Mouse (Mus musculus): ENCODE data around the gene Catsper3. TPM values are rescaled to one million over a fixed set of nuclear protein-coding genes. Genes with fewer than 3 reads are reported as not detected.

Catsper3 gene
- polyA plus RNA-seq (2021; fragmentation: Nextera tagmentation), result 0.14 and 0.18 TPM in 2 replicates
- long read RNA-seq, experiment 1, result 0 reads
- long read RNA-seq, experiment 2, result 0 reads

DNA sequence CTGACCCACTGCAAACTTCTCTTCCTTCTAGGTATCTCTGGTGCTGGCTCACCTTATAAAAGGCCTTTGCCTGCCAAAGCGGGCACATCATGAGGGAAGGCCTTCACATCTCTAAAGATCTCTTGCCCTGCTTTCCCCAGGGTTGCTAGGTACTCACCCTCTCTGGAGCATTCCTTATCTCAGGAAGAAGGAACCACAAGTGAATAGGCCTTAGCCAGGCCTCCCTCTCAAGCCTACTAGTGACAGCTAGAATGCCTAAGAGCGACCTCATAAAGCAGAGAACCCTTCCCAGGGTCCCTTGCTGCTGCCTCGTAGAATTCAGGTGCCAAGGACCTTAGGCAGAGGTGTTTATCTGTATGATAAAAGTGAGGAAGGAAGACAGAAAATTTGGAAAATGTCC is at the start of gene Catsper3:
Catsper3 (plus strand) TSS at position 301 of the 400 bp plus-strand sequence.

DNA sequence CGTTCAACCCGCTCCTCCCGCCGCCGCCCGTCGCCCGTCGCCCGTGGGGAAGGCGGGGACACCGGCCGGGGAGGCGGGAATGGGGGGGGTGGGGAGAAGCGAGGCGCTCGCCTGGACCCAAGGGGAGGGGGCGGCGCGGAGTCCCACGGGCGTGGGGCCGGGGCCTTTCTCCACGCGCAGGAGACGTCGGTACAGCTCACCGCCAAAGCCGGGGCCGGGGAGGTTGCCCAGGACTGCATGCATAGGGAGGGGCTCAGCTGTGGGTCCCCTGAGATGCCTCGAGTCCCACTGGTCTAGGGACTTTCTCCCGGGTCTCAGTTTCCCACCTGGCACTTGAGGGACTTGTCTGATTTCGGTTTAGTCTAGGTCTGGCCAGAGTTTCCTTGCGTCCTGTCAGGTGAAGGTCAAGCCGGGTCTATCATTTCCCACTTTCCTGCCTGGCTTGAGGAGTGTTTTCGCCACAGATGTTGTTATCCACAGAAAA is 51.8 kb downstream of the Catsper3 start, which contains the start of gene Pitx1:
Pitx1 (minus strand) TSS at position 51 of the 484 bp plus-strand sequence.

Other genes starting within 250 kb of the Catsper3 start
- gene Ddx41, start 247.9 kb upstream of the Catsper3 start, polyA plus RNA-seq (2021; fragmentation: Nextera tagmentation), result 38.0 and 38.6 TPM in 2 replicates
- 2.9 and 3.3 TPM in 2 replicates for gene Fam193b, start 213.4 kb upstream of the Catsper3 start, polyA plus RNA-seq (2021; fragmentation: Nextera tagmentation)
- 33.6 and 40.8 TPM in 2 replicates for gene Tmed9, start 210.8 kb upstream of the Catsper3 start, polyA plus RNA-seq (2021; fragmentation: Nextera tagmentation)
- 16.6 and 17.8 TPM in 2 replicates for gene B4galt7, start 184.7 kb upstream of the Catsper3 start, polyA plus RNA-seq (2021; fragmentation: Nextera tagmentation)
- gene Caml, start 161.6 kb upstream of the Catsper3 start, polyA plus RNA-seq (2021; fragmentation: Nextera tagmentation), result 52.2 and 57.9 TPM in 2 replicates
- 11.7 and 11.8 TPM in 2 replicates for gene Ddx46, start 149.5 kb upstream of the Catsper3 start, polyA plus RNA-seq (2021; fragmentation: Nextera tagmentation)
- 43.8 and 44.3 TPM in 2 replicates for gene B230219D22Rik, start 91.4 kb upstream of the Catsper3 start, polyA plus RNA-seq (2021; fragmentation: Nextera tagmentation)
- gene Txndc15, start 69.9 kb upstream of the Catsper3 start, polyA plus RNA-seq (2021; fragmentation: Nextera tagmentation), result 204 and 211 TPM in 2 replicates
- 72.3 and 91.3 TPM in 2 replicates for gene Pcbd2, start 57.2 kb upstream of the Catsper3 start, polyA plus RNA-seq (2021; fragmentation: Nextera tagmentation)
- not detected in 2 replicates for gene Pitx1, start 51.6 kb downstream of the Catsper3 start, polyA plus RNA-seq (2021; fragmentation: Nextera tagmentation)